Mouse (Mus musculus) liver, postnatal 0 days (tissue): ENCODE measurements at regions not wholly inside any gene's neighbourhood (a gene's known extent, or its start where the extent isn't known, plus 50 kb on each side); places are given as distances from the start of the nearest gene placed in this dataset.

ENCODE experiments used
- CTCF ChIP-seq: sonication (generic); IDR thresholded peaks from 2 replicates; pipeline ENCODE4 v1.5.1; 2016; ENCODE audit warnings: antibody characterized with exemption, low read depth
- EP300 ChIP-seq: IDR thresholded peaks from 2 replicates; pipeline ENCODE4 v1.6.1; 2016; ENCODE audit warnings: antibody characterized with exemption, low read depth, mild to moderate bottlenecking

GRCm38 (mm10) chr1:88572161-88572560 lies 62.3 kb upstream of the Glrp1 start:
- TF ChIP-seq CTCF (no peak), EP300 (no peak)
